Mouse (Mus musculus) T-cell, adult 66 days (primary cell): ENCODE measurements around the gene Tns1. TPM values are rescaled to one million over a fixed set of nuclear protein-coding genes. Genes with fewer than 3 reads are reported as not detected.

Source experiments
- total RNA-seq, 2 experiments: library from RNA; stranded (reverse); gene quantifications; 3 replicates in 1 of 2; 4 replicates in 1 of 2; pipeline ENCODE4 v1.2.4; 2023

The Tns1 gene
- total RNA-seq, result 10 to 100 TPM; 27.3 to 32.6 TPM

DNA sequence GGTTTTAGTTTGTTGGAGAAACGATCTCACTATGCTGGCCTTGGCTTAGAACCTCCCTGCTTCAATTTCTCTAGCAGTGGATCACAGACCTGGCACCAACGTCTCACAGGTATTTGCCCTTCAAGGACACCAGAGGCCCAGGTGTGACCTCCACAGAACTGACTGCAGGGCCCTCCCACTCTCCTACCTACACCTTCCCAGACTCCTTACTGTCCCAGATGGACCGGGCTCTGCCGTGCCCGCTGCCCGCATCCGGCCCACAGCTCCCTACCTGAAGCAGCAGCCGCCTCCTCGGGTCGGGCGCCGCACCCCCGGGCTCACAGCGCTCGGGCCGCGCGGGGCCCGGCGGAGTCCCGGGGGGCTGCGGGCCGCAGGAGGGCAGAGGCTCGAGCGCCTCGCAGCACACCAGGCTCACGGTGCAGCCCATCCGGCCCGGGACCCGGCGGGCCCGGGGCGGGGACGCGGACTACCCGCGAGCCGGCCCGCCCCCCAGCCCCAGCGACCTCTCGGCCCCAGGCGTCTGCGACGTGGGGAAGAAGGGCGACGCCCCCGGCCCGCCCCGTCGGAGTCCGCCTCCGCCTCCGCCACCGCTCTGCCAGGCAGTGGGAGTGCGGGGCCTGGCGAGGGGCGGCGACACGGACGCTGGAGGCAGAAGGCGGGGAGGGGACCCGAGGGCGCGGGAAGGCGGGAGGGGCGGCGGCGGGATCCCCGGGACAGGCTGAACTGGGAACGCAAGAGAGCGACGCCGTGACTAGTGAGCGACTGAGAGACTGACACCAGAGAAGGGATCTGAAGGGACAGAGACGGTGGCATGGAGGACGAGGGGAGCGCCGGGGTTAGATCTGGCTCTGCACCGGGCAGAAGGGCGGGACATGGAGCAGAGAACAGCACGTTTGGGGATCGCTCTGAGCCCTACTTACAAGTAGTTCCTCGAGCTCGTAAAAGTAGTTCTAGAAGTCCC is at the start of gene Tns1:
Gene Tns1, minus strand, starts transcription at position 429 of the 961 bp plus-strand sequence.

DNA sequence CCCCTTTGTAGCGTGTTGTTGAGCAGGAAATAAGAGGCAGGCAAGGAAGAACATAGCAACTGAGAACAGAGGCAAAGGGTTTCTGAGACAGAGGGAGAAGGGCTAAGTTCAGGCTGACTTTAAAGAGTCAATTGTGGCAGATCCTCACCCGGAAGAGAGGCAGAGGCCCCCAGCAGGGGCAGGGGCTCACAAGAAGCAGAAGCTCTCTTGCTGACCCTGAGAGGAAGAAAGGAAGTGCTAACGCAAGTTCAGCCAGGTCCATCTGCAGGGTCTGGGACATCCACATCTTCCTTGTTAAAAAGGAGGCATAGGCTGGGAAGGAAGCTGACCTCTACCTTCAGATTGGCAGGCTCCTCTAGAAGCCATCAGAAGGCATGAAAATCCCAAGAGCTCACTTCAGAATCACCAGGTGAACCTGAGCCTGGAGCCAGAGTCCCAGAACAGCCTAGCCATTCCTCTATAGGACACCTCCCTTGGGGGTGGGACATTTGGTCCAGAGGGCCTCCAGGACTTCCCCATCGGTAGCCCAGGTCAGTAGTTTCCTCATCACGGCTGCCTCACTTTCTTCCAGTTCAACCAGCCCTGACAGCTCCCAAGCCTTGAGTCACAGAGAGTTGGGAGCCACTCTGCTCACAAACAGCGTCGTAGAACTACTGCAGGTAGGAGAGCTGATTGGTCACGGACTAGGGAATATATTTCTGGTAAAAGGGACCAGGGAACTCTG is 29.4 kb upstream of the Tns1 start, which contains the start of gene Cxcr2:
Gene Cxcr2, plus strand, starts transcription at position 529 of the 724 bp plus-strand sequence.

DNA sequence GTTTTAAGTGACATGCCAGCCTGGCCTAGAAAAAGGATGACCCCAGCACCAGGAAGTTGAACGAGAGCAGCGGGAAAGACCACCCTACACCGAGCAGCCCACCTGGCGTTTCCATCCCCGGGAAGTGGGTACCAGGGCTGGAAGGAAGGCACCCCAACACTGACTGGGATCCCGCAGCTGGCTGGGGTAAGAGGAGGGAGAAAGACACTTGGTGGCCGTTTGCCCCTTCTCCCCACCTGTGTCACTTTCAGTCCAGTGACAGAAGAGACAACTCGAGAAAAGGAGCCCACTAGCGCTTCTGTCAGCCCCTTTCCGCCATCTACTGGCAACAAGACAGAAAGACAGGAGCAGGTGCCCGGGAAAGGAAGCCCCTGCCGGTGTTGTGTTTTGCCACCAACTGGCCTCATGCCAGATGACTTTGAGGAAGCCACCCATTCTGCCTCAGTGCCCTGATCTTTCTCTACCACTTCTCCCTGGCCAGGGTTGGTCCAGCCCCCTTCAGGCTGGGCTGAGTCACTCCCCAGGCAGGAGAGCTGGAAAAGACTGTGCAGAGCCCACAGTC is 823 bp upstream of the Tns1 start, which contains the start of gene Rufy4:
Gene Rufy4, plus strand, starts transcription at position 551 of the 562 bp plus-strand sequence.

Other genes starting within 250 kb of the Tns1 start
- under 1 TPM in 1 of 2 experiments, not detected in 1; 0.79 TPM for gene Rufy4, start 1.1 kb upstream of the Tns1 start, total RNA-seq
- under 1 TPM; 0.71 to 0.79 TPM for gene Cxcr2, start 29.5 kb upstream of the Tns1 start, total RNA-seq
- under 1 TPM in 1 of 2 experiments, not detected in 1; 0.50 TPM for gene Cxcr1, start 70.2 kb upstream of the Tns1 start, total RNA-seq
- gene Arpc2, start 111.6 kb upstream of the Tns1 start, total RNA-seq, result 100 to 1,000 TPM; 393 to 398 TPM
- 1 to 10 TPM; 1.2 to 1.8 TPM for gene Gpbar1, start 154.1 kb upstream of the Tns1 start, total RNA-seq
- 100 to 1,000 TPM; 150 to 151 TPM for gene Aamp, start 160.3 kb upstream of the Tns1 start, total RNA-seq
- gene Pnkd, start 160.5 kb upstream of the Tns1 start, total RNA-seq, result 10 to 100 TPM; 31.4 to 31.8 TPM
- gene Tmbim1, start 181.2 kb upstream of the Tns1 start, total RNA-seq, result 1 to 10 TPM; 1.6 to 1.9 TPM
- not detected for gene Catip, start 237.7 kb upstream of the Tns1 start, total RNA-seq